Mouse (Mus musculus) inflammation-experienced regulatory T-cells, adult 6 months (primary cell): Measurements from ENCODE around the gene Nfyc. TPM values are rescaled to one million over a fixed set of nuclear protein-coding genes. Genes with fewer than 3 reads are reported as not detected.

Experiments used
- ATAC-seq: one replicate; pipeline ENCODE4 v1.8.0; 2017
- polyA plus RNA-seq, 3 experiments: library from polyadenylated mRNA; unstranded; fragments of 100-300 nt; shearing (Covaris generic); gene quantifications; one replicate each; pipeline ENCODE4 v1.2.1; 2017

The Nfyc gene
- 10 to 100 TPM; 56.4 to 70.1 (median 67.4) TPM for polyA plus RNA-seq

DNA sequence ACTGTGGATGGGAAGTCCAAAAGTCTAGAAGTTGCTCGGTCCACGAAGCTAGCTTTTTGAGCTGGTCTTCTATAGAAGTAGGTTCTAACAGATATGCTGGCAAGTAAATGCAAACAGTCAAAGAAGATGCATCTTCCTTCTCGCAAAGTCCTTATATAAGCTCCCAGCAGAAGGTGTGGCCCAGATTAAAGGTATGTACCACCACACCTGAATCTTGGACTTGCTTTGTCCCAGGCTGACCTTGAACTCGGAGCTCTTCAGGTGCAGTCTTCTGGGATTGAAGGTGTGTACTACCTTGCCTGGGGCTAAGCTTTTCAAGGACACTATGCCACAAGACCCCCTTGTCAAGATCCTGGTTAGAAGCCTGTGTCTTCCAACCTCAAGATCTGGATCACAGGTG lies at the start of gene Nfyc:
Gene Nfyc (minus strand): TSS at position 101 of the 400 bp plus-strand sequence.
- ATAC-seq = no peak

DNA sequence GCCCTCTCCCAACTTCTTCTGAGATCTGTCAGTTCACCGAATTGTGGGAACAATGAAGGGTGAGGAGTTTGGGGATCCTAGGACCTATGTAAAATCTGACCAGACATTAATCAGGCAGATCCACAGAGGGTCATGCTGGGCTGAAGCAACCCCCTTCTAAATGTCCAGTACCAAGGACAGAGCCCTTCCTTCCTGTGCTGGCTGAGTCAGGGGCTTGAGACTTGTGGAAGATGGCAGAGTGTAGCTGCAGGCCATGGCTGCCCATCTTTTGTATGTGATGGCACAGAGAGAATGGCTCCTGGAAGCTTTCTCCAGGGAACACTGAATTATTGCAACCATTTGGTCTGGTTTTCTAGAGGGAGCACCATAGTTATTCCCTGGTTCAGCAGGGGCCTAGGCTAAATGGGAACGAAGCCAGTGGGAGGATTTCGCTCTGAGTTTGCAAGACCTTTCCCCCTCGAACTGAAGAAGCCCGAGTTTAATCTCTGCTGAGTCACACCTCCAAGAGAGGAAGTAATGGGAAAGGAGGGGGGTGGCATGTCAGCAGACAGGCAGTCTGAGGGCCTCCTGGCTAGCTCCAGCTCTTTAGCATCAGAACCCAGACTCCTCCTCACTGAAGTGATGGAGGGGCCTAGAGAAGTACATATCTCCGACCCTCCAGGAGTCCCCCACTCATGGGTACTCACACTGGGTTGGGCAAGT lies 49.5 kb upstream of the Nfyc start:
- no peak for ATAC-seq

GRCm38 (mm10) chr4:120879386-120879785 lies 48.0 kb upstream of the Nfyc start:
- ATAC-seq = no peak

DNA sequence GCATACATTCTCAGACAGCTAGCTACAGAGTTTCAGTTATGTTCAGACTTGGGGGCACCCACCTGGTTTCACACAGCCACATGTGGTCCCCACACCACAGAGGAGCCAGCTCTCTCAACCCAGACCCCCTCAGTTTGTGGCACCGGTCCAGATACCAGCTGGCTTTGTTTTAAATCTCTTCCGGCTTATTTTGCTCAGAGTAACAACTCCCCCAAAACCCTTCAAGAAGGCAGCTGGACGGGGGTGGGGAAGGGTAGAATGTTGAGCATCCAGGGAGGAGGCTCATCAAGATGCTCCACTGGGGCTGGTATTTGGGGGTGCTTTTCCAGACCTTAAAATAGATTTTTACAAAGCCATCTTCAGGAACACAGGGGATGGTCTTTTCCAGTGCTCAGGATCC lies 47.4 kb upstream of the Nfyc start:
- no peak for ATAC-seq

DNA sequence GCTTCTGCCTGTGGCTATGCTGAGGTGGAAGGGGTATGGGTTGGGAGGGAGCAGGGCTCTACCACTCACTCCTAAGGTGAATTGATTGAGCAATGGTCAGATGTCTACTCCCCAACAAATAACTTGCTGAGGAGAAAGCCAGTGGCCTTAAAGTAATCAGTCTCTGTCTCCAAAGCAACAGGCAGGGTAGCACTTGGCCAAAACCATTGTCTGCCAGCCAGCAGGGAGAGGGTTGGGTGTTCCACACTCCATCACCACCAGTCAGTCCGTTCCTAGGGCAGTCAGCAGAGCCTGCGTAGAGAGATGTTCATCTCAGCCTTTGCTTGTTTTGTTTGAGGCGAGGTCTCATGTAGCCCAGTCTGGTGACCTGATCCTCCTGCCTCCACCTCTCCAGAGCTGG lies 44.6 kb upstream of the Nfyc start:
- no peak for ATAC-seq

- ATAC-seq = no peak
Observed at GRCm38 (mm10) chr4:120870262-120870748, 38.9 kb upstream of the Nfyc start.

DNA sequence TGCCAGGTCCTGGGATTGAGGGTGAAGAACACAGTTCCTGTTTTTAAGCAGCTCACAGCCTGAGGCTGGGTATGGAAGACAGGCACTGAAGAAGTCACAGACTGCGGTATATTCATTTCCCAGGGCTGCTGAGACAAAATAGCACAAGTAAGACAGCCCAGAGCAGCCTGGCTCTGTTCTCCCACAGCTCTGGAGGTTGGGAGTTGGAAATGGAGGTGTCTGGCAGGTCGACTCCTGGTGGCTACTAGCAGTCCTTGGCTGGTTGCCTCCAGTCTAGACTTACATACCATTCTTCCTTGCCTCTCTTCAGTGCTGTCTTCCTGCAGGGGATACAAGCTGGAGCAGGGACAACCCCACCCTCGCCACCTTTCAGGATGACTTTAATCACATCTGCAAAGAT lies 37.6 kb upstream of the Nfyc start:
- no peak for ATAC-seq

- no peak for ATAC-seq
Observed at GRCm38 (mm10) chr4:120868246-120868645, 36.9 kb upstream of the Nfyc start.

- no peak for ATAC-seq
Observed at GRCm38 (mm10) chr4:120866211-120866610, 34.8 kb upstream of the Nfyc start.

DNA sequence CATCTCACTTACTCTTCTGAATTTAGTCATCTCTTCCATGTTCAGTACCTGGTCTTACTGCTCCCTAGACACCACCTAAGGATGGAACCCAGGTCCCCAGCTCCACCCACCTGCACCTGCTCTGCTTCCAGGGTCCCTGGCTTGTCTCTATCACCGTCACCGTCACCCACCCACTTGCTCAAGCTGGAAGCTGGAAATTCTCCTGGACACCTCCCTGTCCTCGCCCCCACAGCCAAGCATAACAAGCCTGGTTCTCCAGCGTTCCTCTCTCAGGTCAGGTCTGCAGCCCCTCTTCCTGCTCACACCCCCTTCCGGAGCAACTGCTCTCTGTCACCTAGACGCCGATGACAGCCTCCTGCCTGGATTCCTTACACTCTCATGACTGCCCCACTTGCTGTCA lies 28.5 kb upstream of the Nfyc start:
- no peak for ATAC-seq

GRCm38 (mm10) chr4:120856376-120856775 lies 25.0 kb upstream of the Nfyc start:
- ATAC-seq = no peak

GRCm38 (mm10) chr4:120855360-120856060 lies 24.1 kb upstream of the Nfyc start:
- ATAC-seq = no peak

DNA sequence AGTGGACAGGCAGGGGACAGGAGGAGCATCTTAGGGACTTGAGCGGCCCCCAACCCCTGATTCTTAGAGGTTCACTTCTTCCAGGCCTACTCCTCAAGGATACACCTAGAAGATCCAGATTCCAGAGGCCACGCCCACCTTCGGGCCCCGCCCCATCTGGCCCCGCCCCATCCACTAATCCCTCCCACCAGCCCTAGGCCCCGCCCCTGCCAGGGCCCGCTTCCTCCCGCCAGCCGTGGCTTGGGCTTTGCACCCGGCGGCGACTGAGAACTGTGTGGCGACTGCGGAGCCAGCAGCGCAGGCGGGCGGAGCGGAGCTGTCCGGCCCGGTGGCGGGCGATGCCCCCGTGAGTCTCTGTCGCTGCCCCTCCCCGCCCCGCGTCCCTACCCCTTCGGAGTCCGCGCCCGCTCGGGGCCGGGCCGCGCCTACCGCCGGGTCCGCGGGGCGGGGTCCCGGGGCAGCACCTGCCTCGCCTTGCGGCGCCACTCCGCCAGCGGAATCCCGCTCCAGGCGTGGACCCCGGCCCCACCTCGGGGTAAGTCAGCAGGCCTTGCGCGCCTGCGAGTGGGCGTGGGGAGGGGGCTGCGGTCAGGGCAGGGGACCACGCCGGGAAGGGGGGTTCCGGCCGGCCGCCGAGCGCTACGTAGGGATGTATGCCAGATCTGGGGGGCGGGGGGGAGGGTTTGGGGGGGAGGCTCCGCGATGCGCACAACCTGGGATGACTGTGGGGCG lies 23.4 kb upstream of the Nfyc start, which contains the start of gene Rims3:
Gene Rims3 (plus strand): TSS at position 229 of the 732 bp plus-strand sequence.
- peak; percentile 85 for ATAC-seq

DNA sequence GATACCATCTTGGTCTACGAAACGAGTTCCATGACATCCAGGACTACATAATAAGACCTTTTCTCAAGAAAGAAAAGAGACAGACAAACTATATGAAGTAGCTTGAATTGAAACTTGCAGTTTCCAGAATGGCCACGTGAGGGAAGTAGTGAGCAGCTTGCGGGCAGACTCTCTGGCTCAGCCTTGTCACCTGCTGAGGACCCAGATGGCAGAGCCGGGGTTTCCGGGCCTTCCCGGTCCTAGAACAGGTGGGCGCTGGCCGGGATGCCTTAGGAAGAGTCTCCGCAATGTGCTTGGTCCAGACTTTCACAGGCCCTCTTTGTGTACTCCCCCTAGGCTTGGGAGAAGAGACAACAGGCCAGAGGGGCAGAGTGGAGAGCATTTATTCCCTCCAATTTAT lies 19.6 kb upstream of the Nfyc start:
- peak; percentile 60 for ATAC-seq

DNA sequence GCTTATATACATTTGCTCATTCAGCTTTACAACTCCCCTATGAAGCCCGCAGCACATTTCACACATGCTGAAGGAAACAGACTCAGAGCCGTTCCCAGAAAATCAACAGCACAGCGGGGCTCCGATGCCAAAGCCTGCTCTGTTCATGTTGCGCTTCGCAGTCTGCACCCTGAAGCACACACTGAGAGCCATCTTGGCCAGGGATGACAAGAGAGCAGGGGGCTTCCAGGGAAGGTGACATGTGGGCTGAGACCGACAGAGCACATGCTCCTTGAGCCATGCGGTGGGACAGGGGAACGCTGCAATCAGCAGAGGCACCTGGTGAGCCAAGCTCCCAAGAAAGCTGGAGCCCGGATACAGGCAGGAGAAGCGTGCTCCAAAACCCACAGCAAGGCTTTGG lies 18.1 kb upstream of the Nfyc start:
- ATAC-seq = no peak

DNA sequence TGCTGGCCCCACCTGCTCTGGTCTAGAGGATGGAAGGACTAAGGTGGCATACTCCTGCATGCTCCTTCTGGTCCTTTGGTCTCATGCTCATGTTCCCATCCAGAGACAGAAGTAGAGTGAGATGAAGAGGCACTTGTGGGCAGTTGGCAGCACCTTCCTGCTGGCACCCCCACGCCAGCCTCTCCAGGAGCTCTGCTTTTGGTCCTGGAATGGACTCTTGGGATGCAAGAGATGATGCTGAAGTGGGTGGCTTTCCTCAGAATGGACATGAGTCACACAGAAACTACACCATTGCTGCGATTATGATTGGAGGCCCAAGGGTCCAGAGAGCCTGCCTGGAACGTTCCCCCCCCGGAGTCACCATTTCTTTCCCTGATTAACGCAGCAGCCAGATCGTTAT lies 17.5 kb upstream of the Nfyc start:
- ATAC-seq = no peak

GRCm38 (mm10) chr4:120845098-120845497 lies 13.7 kb upstream of the Nfyc start:
- no peak for ATAC-seq

GRCm38 (mm10) chr4:120844423-120845082 lies 13.2 kb upstream of the Nfyc start:
- no peak for ATAC-seq

DNA sequence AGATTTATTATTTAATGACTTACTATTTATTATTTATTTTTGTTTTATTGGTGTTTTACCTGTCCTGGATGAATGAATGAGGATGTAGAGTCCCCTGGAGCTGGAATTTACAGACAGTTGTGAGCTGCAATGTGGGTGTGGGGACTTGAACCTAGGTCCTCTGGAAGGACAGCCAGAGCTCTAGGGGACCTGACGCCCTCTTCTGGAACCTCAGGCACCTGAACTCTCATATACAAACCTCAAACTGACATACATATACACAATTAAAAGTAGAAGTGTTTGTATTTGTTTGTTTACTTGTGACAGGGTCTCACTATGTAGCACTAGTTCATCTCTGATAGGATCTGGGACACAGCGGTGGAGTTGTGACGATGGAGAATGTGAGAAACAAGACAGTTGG lies 10.0 kb upstream of the Nfyc start:
- ATAC-seq = no peak

DNA sequence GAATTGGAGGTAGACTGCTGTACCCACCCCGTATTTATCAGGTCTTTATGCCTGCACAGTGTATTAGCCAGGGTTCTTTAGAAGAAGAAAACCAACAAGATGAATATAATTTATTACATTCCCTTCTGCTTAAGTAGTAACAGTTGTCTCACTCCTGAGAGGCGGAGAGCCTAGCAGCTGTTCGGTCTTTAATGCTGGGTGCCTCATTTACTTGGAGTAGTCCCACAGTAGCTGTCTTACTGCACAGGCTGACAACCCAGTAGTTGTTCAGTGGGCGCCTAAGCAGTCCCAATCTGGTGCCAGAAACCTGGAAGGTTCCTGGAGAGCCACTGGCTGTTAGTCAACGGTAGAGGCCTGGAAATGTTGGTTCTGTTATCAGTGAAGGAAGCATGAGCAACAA lies 605 bp downstream of the Nfyc start:
- no peak for ATAC-seq

- no peak for ATAC-seq
Observed at GRCm38 (mm10) chr4:120826418-120826817, 5.0 kb downstream of the Nfyc start.

- peak; percentile 92 for ATAC-seq
Observed at GRCm38 (mm10) chr4:120825577-120826326, 5.6 kb downstream of the Nfyc start.
